Mouse (Mus musculus) spleen, adult 2 months (tissue): ENCODE measurements around the gene Get4.

Experiments used
- CTCF ChIP-seq: fragments of 200-500 bp; IDR thresholded peaks from 2 replicates; pipeline ENCODE4 v1.5.1; 2011; ENCODE audit warnings: mild to moderate bottlenecking, inconsistent platforms; ENCODE audit not compliant: insufficient read depth, insufficient read length, insufficient replicate concordance; ENCODE audit errors: extremely low read depth
- POLR2A ChIP-seq: fragments of 200-500 bp; IDR thresholded peaks from 2 replicates; pipeline ENCODE4 v1.6.1; 2011; ENCODE audit warnings: low read depth, low read length, inconsistent platforms

- no peak for TF ChIP-seq CTCF
- TF ChIP-seq POLR2A, result no peak
These were observed 40.3 kb upstream of the Get4 start for GRCm38 (mm10) chr5:139211737-139212385.
